Mouse (Mus musculus): Measurements from ENCODE around the gene Zfp871.

DNA sequence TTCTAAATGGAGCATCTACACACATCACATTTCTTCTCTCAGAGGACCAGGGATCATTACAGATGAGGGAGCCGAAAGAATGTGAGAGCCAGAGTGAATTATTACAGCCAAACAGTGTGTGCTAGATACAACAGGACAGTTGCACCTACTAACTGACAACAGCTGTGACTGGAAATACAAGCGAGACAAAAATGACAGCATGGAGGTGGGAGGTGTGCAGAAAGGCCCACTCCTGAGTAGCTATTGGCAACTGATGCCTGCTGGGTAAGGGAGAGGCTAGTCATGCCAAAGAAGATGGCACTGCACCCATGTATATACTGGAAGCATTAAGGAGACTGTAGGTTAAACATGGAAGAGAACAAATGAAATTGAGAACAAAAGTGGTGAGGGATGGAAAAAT lies 21.7 kb downstream of the Zfp871 start:
- TF ChIP-seq CTCF (IDR thresholded peaks at IDR 0.05; ENCODE audit: low read depth) (no peak), EP300 (IDR thresholded peaks at IDR 0.05; ENCODE audit: low read depth) (no peak)

Measured in liver, embryonic 14.5 days (tissue).